ENCODE assay signal across 8 mouse cellular contexts in genomic region chr4:69195645-69196044, GRCm38 (mm10).
A peak's percentile ranks its signal among the peaks of the same experiment; 100 is the strongest.
DNase-seq lines count a peak whose midpoint lies in the region; ATAC-seq and TF ChIP-seq lines count a peak whose summit lies in the region.

No protein-coding gene starts in this region.

- H3K4me1 ChIP-seq in hindbrain, postnatal 0 days (ENCODE audit: insufficient read depth, low read length): no peaks in the 10 kb centered on the region

- TF ChIP-seq CTCF in hindbrain, postnatal 0 days (IDR thresholded peaks at IDR 0.05; ENCODE audit: low read depth): peak; percentile 87

- no peaks in the 10 kb centered on the region for H3K27me3 ChIP-seq in hindbrain, postnatal 0 days (ENCODE audit: insufficient read depth, low read length)

- peak overlapping the region; percentile 42 for H3K4me3 ChIP-seq in hindbrain, postnatal 0 days (ENCODE audit: low read length)

- no peak overlapping the region; the same call in 1 of the 2 replicates for H3K27ac ChIP-seq in hindbrain, postnatal 0 days

- peak; percentile 44 to 84 for DNase-seq in adrenal gland, adult (ENCODE audit: inconsistent age in 2 of 2, low spot score in 1 of 2)
- peak; percentile 70 to 74 for DNase-seq in cerebellum, postnatal 36 days
- DNase-seq in frontal cortex, postnatal 36 days (ENCODE audit: low spot score in 2 of 2): peak; percentile 74 to 78
- peak; percentile 93 for DNase-seq in hindbrain, postnatal 0 days (ENCODE audit: low spot score)
- peak; percentile 47 for DNase-seq in left cerebral cortex, adult 11 months (ENCODE audit: low spot score)
- DNase-seq in lung, postnatal 10 days: peak; percentile 71
- peak; percentile 76 for DNase-seq in right cerebral cortex, adult 18-20 months

- peak overlapping the region; percentile 63 for H3K4me2 ChIP-seq in hindbrain, postnatal 0 days (ENCODE audit: low read depth, low read length)

- no peaks in the 10 kb centered on the region for H3K36me3 ChIP-seq in hindbrain, postnatal 0 days (ENCODE audit: insufficient read depth, low read length)

- under 1% methylated on average over 13 of the region's 13 CpGs for WGBS in hindbrain, postnatal 0 days

- peak; percentile 91 for ATAC-seq in hindbrain, postnatal 0 days
- no peak for ATAC-seq in inflammation-experienced regulatory T-cells, adult 6 months

- H3K9ac ChIP-seq in hindbrain, postnatal 0 days (replicated peaks; ENCODE audit: low read length): peak overlapping the region; percentile 53

- H3K9me3 ChIP-seq in hindbrain, postnatal 0 days (ENCODE audit: low read length): no peaks in the 10 kb centered on the region
